Mouse (Mus musculus) layer of hippocampus, postnatal 25 days (tissue): Measurements from ENCODE around the gene Nxnl1. TPM values are rescaled to one million over a fixed set of nuclear protein-coding genes. Genes with fewer than 3 reads are reported as not detected.

Experiments used
- DNase-seq, 2 experiments: peaks; one replicate each; pipeline ENCODE4 v3.0.0; 2022; ENCODE audit warnings: mixed read lengths in 2 of 2, low spot score in 1 of 2; ENCODE audit errors: extremely low spot score in 1 of 2
- total RNA-seq, 2 experiments: library from RNA; stranded (reverse); gene quantifications; 2 replicates each; pipeline ENCODE4 v1.2.3; 2021

Gene Nxnl1
- total RNA-seq, 2 experiments from 2014 or later: not detected

GRCm38 (mm10) chr8:71558958-71559690 lies 7.3 kb downstream of the Nxnl1 start:
- DNase-seq: no peak

- DNase-seq: no peak
These were observed 8.1 kb downstream of the Nxnl1 start, which contains the start of gene Tmem221 for GRCm38 (mm10) chr8:71558071-71558957. TSS of gene Tmem221 (minus strand) at chr8:71558871.

- DNase-seq: no peak
These were observed 11.8 kb downstream of the Nxnl1 start for GRCm38 (mm10) chr8:71554644-71555043.

- no peak for DNase-seq
These were observed 12.4 kb downstream of the Nxnl1 start for GRCm38 (mm10) chr8:71554001-71554400.

- DNase-seq: no peak
These were observed 13.6 kb downstream of the Nxnl1 start for GRCm38 (mm10) chr8:71552770-71553169.

GRCm38 (mm10) chr8:71550754-71551153 lies 15.6 kb downstream of the Nxnl1 start:
- no peak for DNase-seq

GRCm38 (mm10) chr8:71547590-71547989 lies 18.8 kb downstream of the Nxnl1 start:
- DNase-seq: no peak

GRCm38 (mm10) chr8:71545053-71545452 lies 21.3 kb downstream of the Nxnl1 start:
- DNase-seq: no peak

GRCm38 (mm10) chr8:71543755-71544154 lies 22.6 kb downstream of the Nxnl1 start:
- DNase-seq: no peak

- DNase-seq: peak; percentile 77 to 81
These were observed 23.6 kb downstream of the Nxnl1 start, which contains the start of gene Mvb12a for GRCm38 (mm10) chr8:71542632-71543343. TSS of gene Mvb12a (plus strand) at chr8:71542922.

GRCm38 (mm10) chr8:71537028-71537867 lies 29.2 kb downstream of the Nxnl1 start, which contains the start of gene Bst2:
TSS of gene Bst2 (minus strand) at chr8:71537456.
- no peak for DNase-seq

- DNase-seq: no peak
These were observed 30.7 kb downstream of the Nxnl1 start for GRCm38 (mm10) chr8:71535663-71536062.

GRCm38 (mm10) chr8:71534263-71534810 lies 32.1 kb downstream of the Nxnl1 start:
- no peak for DNase-seq

GRCm38 (mm10) chr8:71530735-71531467 lies 35.5 kb downstream of the Nxnl1 start:
- DNase-seq: peak in 1 of 2 experiments; percentile 56

GRCm38 (mm10) chr8:71528362-71529073 lies 37.9 kb downstream of the Nxnl1 start:
- no peak for DNase-seq

GRCm38 (mm10) chr8:71527162-71527870 lies 39.1 kb downstream of the Nxnl1 start:
- no peak for DNase-seq

GRCm38 (mm10) chr8:71526272-71526671 lies 40.1 kb downstream of the Nxnl1 start:
- no peak for DNase-seq
